10 mouse cellular contexts compared by ENCODE assay signal in the genomic region with DNA sequence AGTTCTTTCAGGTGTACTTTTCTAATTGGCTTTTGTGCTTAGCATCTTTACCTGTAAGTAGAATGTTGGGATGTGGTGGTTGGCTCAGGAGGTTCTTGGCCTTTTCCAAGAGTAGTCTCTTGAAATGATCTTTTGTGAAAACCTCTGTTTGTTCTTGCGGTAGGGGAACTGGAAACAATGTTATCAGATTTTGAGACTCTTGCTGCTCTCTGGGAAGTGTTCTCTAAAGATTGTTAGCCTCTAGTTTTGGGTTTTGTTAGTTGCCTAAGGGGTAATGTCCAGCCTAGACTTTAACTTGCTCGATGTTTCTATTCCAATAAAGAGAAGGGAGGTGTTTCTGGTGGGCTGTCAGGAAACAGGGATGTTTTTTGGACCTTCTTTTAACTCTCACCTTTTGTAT. TPM values are rescaled to one million over a fixed set of nuclear protein-coding genes. Genes with fewer than 3 reads are reported as not detected.
DNase-seq lines count a peak whose midpoint lies in the region; ATAC-seq and TF ChIP-seq lines count a peak whose summit lies in the region.
"Had no signal": no experiment of that assay in that cellular context is flagged by ENCODE, and none has a peak within 500 bp of the region (broad histone marks: within the 10 kb centered on the region; RNA-seq: fewer than 3 reads in every experiment).

No protein-coding gene starts in this region.

- ATAC-seq in forebrain, embryonic 15.5 days (replicated peaks): no peak
- no peak for ATAC-seq in liver, embryonic 13.5 days (ENCODE audit: low read depth)
- ATAC-seq in activated CD4-positive, CD25-positive, alpha-beta regulatory T cell, adult 4 months: no peak

- intact Hi-C loops in heart, postnatal 25 days (cut with DNase I): loop anchor here (5.0 kb wide), 1 partner anchor 36 kb away; no protein-coding TSS in a partner anchor

- H3K4me2 ChIP-seq in forebrain, embryonic 15.5 days (replicated peaks): peak overlapping the region; percentile 60
- peak overlapping the region; percentile 92 for H3K4me2 ChIP-seq in liver, embryonic 13.5 days

- peaks cover 24% of the 10 kb centered on the region for H3K4me1 ChIP-seq in heart, embryonic 10.5 days
- H3K4me1 ChIP-seq in forebrain, embryonic 15.5 days: peaks cover 25% of the 10 kb centered on the region
- peaks cover 44% of the 10 kb centered on the region for H3K4me1 ChIP-seq in liver, embryonic 13.5 days (replicated peaks)

- H3K79me2 ChIP-seq in C2C12 (ENCODE audit: control insufficient read depth, insufficient read depth): peaks cover 65% of the 10 kb centered on the region

- H3K36me3 ChIP-seq in heart, embryonic 10.5 days: no peaks in the 10 kb centered on the region
- H3K36me3 ChIP-seq in C2C12 (ENCODE audit: control insufficient read depth, insufficient read depth): peaks cover 9% of the 10 kb centered on the region
- H3K36me3 ChIP-seq in forebrain, embryonic 15.5 days: no peaks in the 10 kb centered on the region
- no peaks in the 10 kb centered on the region for H3K36me3 ChIP-seq in liver, embryonic 13.5 days

- WGBS in heart, embryonic 10.5 days: 40% methylated on average over 2 of the region's 2 CpGs
- 41% methylated on average over 2 of the region's 2 CpGs for WGBS in forebrain, embryonic 15.5 days
- WGBS in liver, embryonic 13.5 days (ENCODE audit: insufficient replicate concordance): 12% methylated on average over 2 of the region's 2 CpGs

- TF ChIP-seq CTCF in C2C12 (IDR thresholded peaks at IDR 0.05; ENCODE audit: control insufficient read depth, insufficient read depth, insufficient read length): no peak

- H3ac ChIP-seq in C2C12 (ENCODE audit: control insufficient read depth, insufficient read length, low read depth): no peak overlapping the region

- no peaks in the 10 kb centered on the region for H3K27me3 ChIP-seq in heart, embryonic 10.5 days (ENCODE audit: insufficient read depth, poor library complexity, severe bottlenecking)
- H3K27me3 ChIP-seq in C2C12 (ENCODE audit: control insufficient read depth, insufficient read depth, insufficient read length): no peaks in the 10 kb centered on the region
- H3K27me3 ChIP-seq in forebrain, embryonic 15.5 days: no peaks in the 10 kb centered on the region
- no peaks in the 10 kb centered on the region for H3K27me3 ChIP-seq in liver, embryonic 13.5 days

- DNase-seq in heart, embryonic 10.5 days (ENCODE audit: low spot score): no peak
- no peak for DNase-seq in heart, postnatal 25 days (ENCODE audit: low spot score)
- no peak for DNase-seq in liver, embryonic 13.5 days
- DNase-seq in ovary, postnatal 10 days (ENCODE audit: low spot score): no peak
- DNase-seq in thymus, postnatal 36 days: no peak
- DNase-seq: right cerebral cortex, adult 18-20 months had no signal

- peak overlapping the region; percentile 80; the same call in 1 of the 2 replicates for H3K9ac ChIP-seq in forebrain, embryonic 15.5 days (replicated peaks)
- peak overlapping the region; percentile 92 for H3K9ac ChIP-seq in liver, embryonic 13.5 days

- no peaks in the 10 kb centered on the region for H3K9me3 ChIP-seq in heart, embryonic 10.5 days
- H3K9me3 ChIP-seq in forebrain, embryonic 15.5 days: no peaks in the 10 kb centered on the region
- no peaks in the 10 kb centered on the region for H3K9me3 ChIP-seq in liver, embryonic 13.5 days (replicated peaks)

- H3K27ac ChIP-seq in heart, embryonic 10.5 days: no peak overlapping the region
- no peak overlapping the region for H3K27ac ChIP-seq in forebrain, embryonic 15.5 days (replicated peaks)
- peak overlapping the region; percentile 6; the same call in 1 of the 2 replicates for H3K27ac ChIP-seq in liver, embryonic 13.5 days

- H3K4me3 ChIP-seq in heart, embryonic 10.5 days: peak overlapping the region; percentile 98
- H3K4me3 ChIP-seq in C2C12 (ENCODE audit: insufficient read depth, poor library complexity, severe bottlenecking): peak overlapping the region; percentile 93
- H3K4me3 ChIP-seq in forebrain, embryonic 15.5 days: peak overlapping the region; percentile 59
- H3K4me3 ChIP-seq in liver, embryonic 13.5 days (replicated peaks): peak overlapping the region; percentile 88

- peaks cover 55% of the 10 kb centered on the region for H3K79me3 ChIP-seq in C2C12 (ENCODE audit: low read depth)

TF ChIP-seq in C2C12, 6 proteins besides CTCF, POLR2A, EP300 and RAD21:
- TF ChIP-seq MYOD1 (IDR thresholded peaks at IDR 0.05; ENCODE audit: control insufficient read depth, insufficient read length, low read depth) (no peak), MAX (IDR thresholded peaks at IDR 0.05) (no peak), FOSL1 (IDR thresholded peaks at IDR 0.05; ENCODE audit: insufficient read depth, low read length, poor library complexity, severe bottlenecking) (no peak), USF1 (IDR thresholded peaks at IDR 0.05; ENCODE audit: low read depth) (no peak), MYOG (IDR thresholded peaks at IDR 0.05; ENCODE audit: control insufficient read depth, extremely low read depth, insufficient read length) (no peak), CEBPB (IDR thresholded peaks at IDR 0.05; ENCODE audit: low read depth) (no peak)

RNA-seq across cellular contexts. Expression of gene Rabep1, which starts 1.5 kb away (rescaled TPM):
- polyA plus RNA-seq in heart, embryonic 10.5 days (2016; fragmentation: Nextera tagmentation; extraction: Ambion mirVana): 29.4 and 29.7 TPM in 2 replicates
- total RNA-seq in heart, postnatal 25 days (2021): 10 to 100 TPM; 35.8 to 36.8 TPM
- polyA plus RNA-seq in C2C12 (2012; fragmentation: generic; extraction: Trizol): 11.9 TPM
- polyA plus RNA-seq in forebrain, embryonic 15.5 days (2015; fragmentation: Nextera tagmentation; extraction: Ambion mirVana): 85.1 and 87.4 TPM in 2 replicates
- 17.6 and 18.6 TPM in 2 replicates for polyA plus RNA-seq in liver, embryonic 13.5 days (2015; fragmentation: Nextera tagmentation; extraction: Ambion mirVana)
- polyA plus RNA-seq in activated CD4-positive, CD25-positive, alpha-beta regulatory T cell, adult 4 months (2017; shearing (Covaris generic)): 10 to 100 TPM in 1 of 2 experiments, 1 to 10 TPM in 1; 9.4 to 10.8 TPM

RNA-seq across cellular contexts. Expression of gene Scimp, which starts 33.6 kb away (rescaled TPM):
- not detected in 2 replicates for polyA plus RNA-seq in heart, embryonic 10.5 days (2016; fragmentation: Nextera tagmentation; extraction: Ambion mirVana)
- under 1 TPM; 0.55 to 0.64 TPM for total RNA-seq in heart, postnatal 25 days (2021)
- polyA plus RNA-seq in C2C12 (2012; fragmentation: generic; extraction: Trizol): not detected
- polyA plus RNA-seq in forebrain, embryonic 15.5 days (2015; fragmentation: Nextera tagmentation; extraction: Ambion mirVana): not detected in 2 replicates
- polyA plus RNA-seq in liver, embryonic 13.5 days (2015; fragmentation: Nextera tagmentation; extraction: Ambion mirVana): 0.18 and 0.41 TPM in 2 replicates
- polyA plus RNA-seq in activated CD4-positive, CD25-positive, alpha-beta regulatory T cell, adult 4 months (2017; shearing (Covaris generic)): under 1 TPM in 1 of 2 experiments, not detected in 1; 0.64 TPM
- polyA plus RNA-seq: brain, embryonic 14.5 days had no signal
